ENCODE assay signal across 8 mouse cellular contexts in genomic region chr15:89428821-89429351, GRCm38 (mm10). TPM values are rescaled to one million over a fixed set of nuclear protein-coding genes. Genes with fewer than 3 reads are reported as not detected.
A peak's percentile ranks its signal among the peaks of the same experiment; 100 is the strongest.
DNase-seq lines count a peak whose midpoint lies in the region; ATAC-seq and TF ChIP-seq lines count a peak whose summit lies in the region.

No protein-coding gene starts in this region.

- peak overlapping the region; percentile 97 for H3K27ac ChIP-seq in heart, embryonic 11.5 days (ENCODE audit: low read depth, low read length)
- H3K27ac ChIP-seq in forebrain, embryonic 13.5 days, result peak overlapping the region; percentile 92
- peak overlapping the region; percentile 100 for H3K27ac ChIP-seq in liver, embryonic 15.5 days (replicated peaks)

- 0 out of 2 replicates have a peak, but pooled peaks cover 7% of the 10 kb centered on the region for H3K36me3 ChIP-seq in heart, embryonic 11.5 days (ENCODE audit: control insufficient read depth, insufficient read depth, low read length)
- H3K36me3 ChIP-seq in E14TG2a.4 (ENCODE audit: insufficient read depth, low read length), result peaks cover 22% of the 10 kb centered on the region
- peaks cover 40% of the 10 kb centered on the region for H3K36me3 ChIP-seq in forebrain, embryonic 13.5 days (ENCODE audit: poor library complexity, severe bottlenecking)
- H3K36me3 ChIP-seq in liver, embryonic 15.5 days (replicated peaks), result peaks cover 27% of the 10 kb centered on the region

- no peak for TF ChIP-seq CTCF in E14TG2a.4 (conservative IDR thresholded peaks at IDR 0.05; ENCODE audit: low read length)

- H3K9ac ChIP-seq in heart, embryonic 11.5 days (ENCODE audit: low read depth, low read length), result peak overlapping the region; percentile 92
- peak overlapping the region; percentile 80 for H3K9ac ChIP-seq in forebrain, embryonic 13.5 days
- peak overlapping the region; percentile 84 for H3K9ac ChIP-seq in liver, embryonic 15.5 days

- WGBS in heart, embryonic 11.5 days (ENCODE audit: insufficient replicate concordance), result 6% methylated on average over 19 of the region's 22 CpGs
- 2% methylated on average over 22 of the region's 22 CpGs for WGBS in forebrain, embryonic 13.5 days
- 8% methylated on average over 22 of the region's 22 CpGs for WGBS in liver, embryonic 15.5 days (ENCODE audit: insufficient replicate concordance)

- H3K4me2 ChIP-seq in heart, embryonic 11.5 days, result peak overlapping the region; percentile 89
- peak overlapping the region; percentile 93 for H3K4me2 ChIP-seq in forebrain, embryonic 13.5 days
- H3K4me2 ChIP-seq in liver, embryonic 15.5 days, result peak overlapping the region; percentile 90

- ATAC-seq in heart, embryonic 11.5 days (replicated peaks; ENCODE audit: insufficient number of reproducible peaks, low FRiP score, low TSS enrichment), result peak; percentile 15; the same call in 1 of the 2 replicates
- ATAC-seq in forebrain, embryonic 13.5 days, result peak; percentile 69
- peak; percentile 1; the same call in 1 of the 2 replicates for ATAC-seq in liver, embryonic 15.5 days (ENCODE audit: insufficient read depth)
- ATAC-seq in CD4-positive, CD25-positive, alpha-beta regulatory T cell, adult 4 months, result no peak

- DNase-seq in heart, adult 11 months, result no peak
- no peak for DNase-seq in embryo, embryonic 10 days (ENCODE audit: low spot score)
- no peak for DNase-seq in spleen, adult 18-20 months

- H3K27me3 ChIP-seq in heart, embryonic 11.5 days (ENCODE audit: control insufficient read depth, insufficient read depth, low read length), result no peaks in the 10 kb centered on the region
- H3K27me3 ChIP-seq in E14TG2a.4 (ENCODE audit: insufficient read depth, low read length), result peaks cover 10% of the 10 kb centered on the region; the same call in 1 of the 2 replicates
- H3K27me3 ChIP-seq in forebrain, embryonic 13.5 days, result no peaks in the 10 kb centered on the region
- no peaks in the 10 kb centered on the region for H3K27me3 ChIP-seq in liver, embryonic 15.5 days

- H3K4me1 ChIP-seq in heart, embryonic 11.5 days (ENCODE audit: control insufficient read depth, insufficient read depth, low read length), result peaks cover 26% of the 10 kb centered on the region
- peaks cover 54% of the 10 kb centered on the region for H3K4me1 ChIP-seq in E14TG2a.4 (replicated peaks; ENCODE audit: low read depth, low read length)
- peaks cover 18% of the 10 kb centered on the region for H3K4me1 ChIP-seq in forebrain, embryonic 13.5 days
- peaks cover 36% of the 10 kb centered on the region for H3K4me1 ChIP-seq in liver, embryonic 15.5 days (replicated peaks)

- H3K9me3 ChIP-seq in heart, embryonic 11.5 days (replicated peaks; ENCODE audit: control insufficient read depth, low read length), result no peaks in the 10 kb centered on the region
- no peaks in the 10 kb centered on the region for H3K9me3 ChIP-seq in E14TG2a.4 (ENCODE audit: low read length)
- no peaks in the 10 kb centered on the region for H3K9me3 ChIP-seq in forebrain, embryonic 13.5 days (replicated peaks)
- no peaks in the 10 kb centered on the region for H3K9me3 ChIP-seq in liver, embryonic 15.5 days (replicated peaks)

- H3K4me3 ChIP-seq in heart, embryonic 11.5 days (ENCODE audit: low read depth, low read length), result peak overlapping the region; percentile 83
- peak overlapping the region; percentile 92 for H3K4me3 ChIP-seq in E14TG2a.4 (replicated peaks; ENCODE audit: low read length)
- H3K4me3 ChIP-seq in forebrain, embryonic 13.5 days, result peak overlapping the region; percentile 73
- H3K4me3 ChIP-seq in liver, embryonic 15.5 days (replicated peaks), result peak overlapping the region; percentile 85

RNA-seq across cellular contexts. Expression of gene C730034F03Rik, which starts 0.5 kb away (rescaled TPM):
- polyA plus RNA-seq in heart, embryonic 11.5 days (2014; fragmentation: Nextera tagmentation; extraction: Ambion mirVana), result 1.7 and 2.4 TPM in 2 replicates
- polyA plus RNA-seq in forebrain, embryonic 13.5 days (2015; fragmentation: Nextera tagmentation; extraction: Ambion mirVana), result 5.3 and 6.7 TPM in 2 replicates
- polyA plus RNA-seq in liver, embryonic 15.5 days (2015; fragmentation: Nextera tagmentation; extraction: Ambion mirVana), result 1.9 and 2.3 TPM in 2 replicates
- polyA plus RNA-seq in CD4-positive, CD25-positive, alpha-beta regulatory T cell, adult 4 months (2017; shearing (Covaris generic)), result 1 to 10 TPM; 5.7 to 8.2 TPM

RNA-seq across cellular contexts. Expression of gene Gm44502, which starts 0.6 kb away (rescaled TPM):
- 0.86 TPM in 1 of 2 replicates, not detected in the other for polyA plus RNA-seq in heart, embryonic 11.5 days (2014; fragmentation: Nextera tagmentation; extraction: Ambion mirVana)
- polyA plus RNA-seq in forebrain, embryonic 13.5 days (2015; fragmentation: Nextera tagmentation; extraction: Ambion mirVana), result 0.16 TPM in 1 of 2 replicates, not detected in the other
- not detected in 2 replicates for polyA plus RNA-seq in liver, embryonic 15.5 days (2015; fragmentation: Nextera tagmentation; extraction: Ambion mirVana)
- polyA plus RNA-seq in CD4-positive, CD25-positive, alpha-beta regulatory T cell, adult 4 months (2017; shearing (Covaris generic)), result not detected

RNA-seq across cellular contexts. Expression of gene Chkb, which starts 0.8 kb away (rescaled TPM):
- 67.6 and 68.1 TPM in 2 replicates for polyA plus RNA-seq in heart, embryonic 11.5 days (2014; fragmentation: Nextera tagmentation; extraction: Ambion mirVana)
- polyA plus RNA-seq in forebrain, embryonic 13.5 days (2015; fragmentation: Nextera tagmentation; extraction: Ambion mirVana), result 67.3 and 70.9 TPM in 2 replicates
- 26.2 and 27.0 TPM in 2 replicates for polyA plus RNA-seq in liver, embryonic 15.5 days (2015; fragmentation: Nextera tagmentation; extraction: Ambion mirVana)
- polyA plus RNA-seq in CD4-positive, CD25-positive, alpha-beta regulatory T cell, adult 4 months (2017; shearing (Covaris generic)), result 10 to 100 TPM; 54.6 to 66.7 TPM

RNA-seq across cellular contexts. Expression of gene Cpt1b, which starts 3.2 kb away (rescaled TPM):
- polyA plus RNA-seq in heart, embryonic 11.5 days (2014; fragmentation: Nextera tagmentation; extraction: Ambion mirVana), result 111 and 129 TPM in 2 replicates
- 0.94 and 0.97 TPM in 2 replicates for polyA plus RNA-seq in forebrain, embryonic 13.5 days (2015; fragmentation: Nextera tagmentation; extraction: Ambion mirVana)
- polyA plus RNA-seq in liver, embryonic 15.5 days (2015; fragmentation: Nextera tagmentation; extraction: Ambion mirVana), result 2.6 and 3.1 TPM in 2 replicates
- polyA plus RNA-seq in CD4-positive, CD25-positive, alpha-beta regulatory T cell, adult 4 months (2017; shearing (Covaris generic)), result under 1 TPM; 0.28 to 0.62 TPM

RNA-seq across cellular contexts. Expression of gene Syce3, which starts 18.6 kb away (rescaled TPM):
- not detected in 2 replicates for polyA plus RNA-seq in heart, embryonic 11.5 days (2014; fragmentation: Nextera tagmentation; extraction: Ambion mirVana)
- not detected in 2 replicates for polyA plus RNA-seq in forebrain, embryonic 13.5 days (2015; fragmentation: Nextera tagmentation; extraction: Ambion mirVana)
- polyA plus RNA-seq in liver, embryonic 15.5 days (2015; fragmentation: Nextera tagmentation; extraction: Ambion mirVana), result not detected in 2 replicates
- not detected for polyA plus RNA-seq in CD4-positive, CD25-positive, alpha-beta regulatory T cell, adult 4 months (2017; shearing (Covaris generic))
